Mouse (Mus musculus) hindlimb bud, embryonic 11.5 days (tissue): ENCODE measurements around the gene Rasal3.
A peak's percentile ranks its signal among the peaks of the same experiment; 100 is the strongest.

Experiments
- DNase-seq: peaks from one replicate; pipeline ENCODE4 v3.0.0-alpha.2; 2012; ENCODE audit warnings: low read depth, low spot score; ENCODE audit errors: extremely low spot score

Gene Rasal3

GRCm38 (mm10) chr17:32356281-32356680, 47.1 kb downstream of the Rasal3 start:
- DNase-seq, result no peak

GRCm38 (mm10) chr17:32355031-32355430, 48.4 kb downstream of the Rasal3 start:
- DNase-seq, result no peak

- DNase-seq, result no peak
Observed at GRCm38 (mm10) chr17:32354211-32354610, 49.2 kb downstream of the Rasal3 start.

GRCm38 (mm10) chr17:32353696-32354095, 49.7 kb downstream of the Rasal3 start:
- no peak for DNase-seq

GRCm38 (mm10) chr17:32351726-32352125, 51.7 kb downstream of the Rasal3 start:
- no peak for DNase-seq

GRCm38 (mm10) chr17:32351269-32351668, 52.1 kb downstream of the Rasal3 start:
- DNase-seq, result no peak

- peak; percentile 96 for DNase-seq
Observed at GRCm38 (mm10) chr17:32350382-32350983, 52.9 kb downstream of the Rasal3 start, which contains the start of gene Akap8l. TSS of gene Akap8l (minus strand) at chr17:32350607.

GRCm38 (mm10) chr17:32349851-32350381, 53.5 kb downstream of the Rasal3 start:
- DNase-seq, result no peak

- no peak for DNase-seq
Observed at GRCm38 (mm10) chr17:32349037-32349732, 54.2 kb downstream of the Rasal3 start.

GRCm38 (mm10) chr17:32348406-32348805, 55.0 kb downstream of the Rasal3 start:
- no peak for DNase-seq

- no peak for DNase-seq
Observed at GRCm38 (mm10) chr17:32341102-32341501, 62.3 kb downstream of the Rasal3 start.
